Mouse (Mus musculus) liver, embryonic 14.5 days (tissue): ENCODE data around the gene Bmp7.

Source experiments
- CTCF ChIP-seq: IDR thresholded peaks from 2 replicates; pipeline ENCODE4 v1.5.1; 2016; ENCODE audit warnings: antibody characterized with exemption, low read depth, control low read depth
- EP300 ChIP-seq: IDR thresholded peaks from 2 replicates; pipeline ENCODE4 v1.6.1; 2016; ENCODE audit warnings: antibody characterized with exemption, low read depth

DNA sequence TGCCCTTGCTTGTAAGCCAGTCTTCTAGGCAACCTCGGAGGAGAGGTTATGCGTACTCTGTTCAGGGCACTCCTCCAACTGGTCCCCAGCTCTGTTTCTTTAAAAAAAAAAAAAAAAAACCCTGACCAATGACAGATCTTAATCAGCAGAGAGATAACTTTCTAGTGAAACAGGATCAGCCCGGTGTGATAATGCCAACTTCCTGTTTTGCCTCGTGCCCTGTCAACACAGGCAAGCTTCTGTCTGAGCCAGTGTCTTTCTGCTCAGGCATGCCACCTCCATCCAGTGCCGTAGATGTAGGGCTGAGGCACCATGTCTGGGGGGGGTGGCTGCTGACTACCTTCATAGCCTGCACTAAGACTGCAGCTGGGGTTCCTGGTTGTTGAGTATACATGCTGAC lies 12.5 kb downstream of the Bmp7 start:
- TF ChIP-seq EP300 (no peak), CTCF (no peak)
